Mouse (Mus musculus) thymus, postnatal 36 days (tissue): Measurements from ENCODE around the gene Arsg.
"Not testable (repeated sequence)": the region's sequence is repeated elsewhere in the genome, so short reads cannot be mapped to it uniquely, and the experiment has no call there.

ENCODE experiments used
- DNase-seq, 2 experiments: peaks; one replicate each; pipeline ENCODE4 v3.0.0; 2022; ENCODE audit warnings: mixed read lengths in 2 of 2

Gene Arsg

DNA sequence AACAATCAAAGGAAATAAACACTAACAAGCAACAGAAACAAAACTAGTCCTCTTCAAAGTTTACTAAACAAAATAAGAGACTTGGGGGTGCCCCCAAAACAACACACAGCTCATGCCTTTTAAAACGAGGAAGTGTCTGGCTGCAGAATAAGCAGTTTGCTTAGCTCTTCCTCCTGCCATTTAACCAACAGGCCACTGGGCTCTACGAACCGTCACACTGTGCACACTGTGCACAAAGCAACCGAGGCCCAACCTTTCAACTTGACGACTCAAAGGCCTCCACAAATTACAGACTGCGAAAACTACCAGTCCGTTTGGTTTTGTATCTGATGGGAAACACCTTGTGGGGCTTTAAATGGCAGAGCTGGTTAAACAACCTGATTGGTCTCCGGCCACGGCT, 3.0 kb upstream of the Arsg start:
- DNase-seq = no peak

- peak in 1 of 2 experiments; percentile 18 for DNase-seq
Observed at GRCm38 (mm10) chr11:109470921-109471861, 2.0 kb upstream of the Arsg start.

DNA sequence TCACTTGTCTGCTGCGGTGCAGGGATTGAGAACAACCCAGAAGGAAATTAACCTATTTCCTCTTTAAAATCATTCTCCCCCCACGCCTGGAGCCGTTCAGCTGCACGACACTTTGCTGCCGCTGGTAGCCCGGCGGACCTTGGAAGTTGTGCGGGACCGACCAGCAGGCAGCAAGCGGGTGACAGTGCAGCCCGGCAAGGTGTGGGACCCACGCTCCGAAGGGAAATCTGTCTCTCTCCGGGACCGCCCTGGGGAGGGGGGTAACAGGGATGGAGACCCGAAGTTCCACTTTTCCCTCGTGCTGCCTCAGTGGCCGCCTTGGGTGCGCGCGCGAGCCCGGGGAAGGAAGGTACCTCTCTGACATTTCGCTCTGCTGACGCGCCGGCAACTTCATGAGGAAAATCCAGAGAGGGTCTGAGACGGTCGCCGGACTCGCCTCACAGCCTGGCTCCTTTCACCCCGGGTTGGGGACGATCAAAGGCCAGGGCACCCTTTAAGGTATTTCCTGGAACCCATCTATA, 943 bp upstream of the Arsg start:
- peak; percentile 48 to 58 for DNase-seq

DNA sequence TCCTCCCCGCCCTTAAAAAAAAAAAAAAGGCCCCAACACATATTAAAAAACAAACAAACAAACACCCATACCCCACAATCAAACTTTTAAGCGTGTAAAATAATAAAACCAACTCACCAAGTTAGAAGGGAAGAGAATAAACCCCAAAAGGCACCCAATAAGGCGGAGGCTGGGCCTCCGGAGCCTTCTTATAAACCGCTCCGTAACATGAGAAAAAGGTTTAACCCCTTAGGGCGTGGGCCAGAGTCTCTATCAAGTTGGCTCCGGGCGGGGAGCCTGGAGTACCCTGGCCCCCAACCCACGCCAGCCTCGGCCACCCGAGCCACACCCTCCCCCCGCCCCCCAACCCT, 378 bp upstream of the Arsg start:
- no peak for DNase-seq

DNA sequence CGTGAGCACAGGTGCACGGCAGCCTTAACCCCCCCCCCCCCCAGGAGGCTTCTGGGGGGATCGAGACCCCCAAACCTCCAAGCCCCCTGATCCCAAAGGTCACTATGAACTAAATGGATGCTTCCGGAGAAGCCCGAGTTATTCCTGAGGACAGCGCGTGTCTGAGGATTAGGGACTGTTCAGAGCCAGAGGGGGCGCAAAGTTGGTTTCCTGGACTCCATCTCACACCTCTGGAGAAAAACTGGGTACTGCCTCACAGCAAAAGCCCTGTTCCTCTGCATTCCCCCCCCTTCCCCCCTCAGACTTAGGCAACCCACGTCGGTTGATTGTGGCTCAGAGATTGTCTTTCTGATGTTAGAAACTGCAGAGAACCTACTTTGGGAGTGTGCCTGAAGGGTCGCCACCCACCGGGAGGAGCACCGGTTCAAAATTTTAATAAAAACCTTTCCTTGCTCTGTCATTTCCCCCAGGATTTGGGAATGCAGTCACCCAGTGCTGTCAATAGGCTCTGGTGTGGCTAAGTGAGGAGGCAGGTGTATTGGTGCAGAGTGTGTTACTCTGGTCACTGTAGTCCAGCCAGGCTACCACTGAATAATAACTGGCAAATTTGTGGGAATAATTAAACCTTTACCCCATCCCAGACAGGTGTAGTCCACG, 1.0 kb downstream of the Arsg start:
- no peak for DNase-seq

GRCm38 (mm10) chr11:109474836-109475235, 1.7 kb downstream of the Arsg start:
- DNase-seq = no peak

- no peak for DNase-seq
Observed at GRCm38 (mm10) chr11:109475717-109476116, 2.5 kb downstream of the Arsg start.

- DNase-seq = no peak
Observed at GRCm38 (mm10) chr11:109476241-109476640, 3.1 kb downstream of the Arsg start.

DNA sequence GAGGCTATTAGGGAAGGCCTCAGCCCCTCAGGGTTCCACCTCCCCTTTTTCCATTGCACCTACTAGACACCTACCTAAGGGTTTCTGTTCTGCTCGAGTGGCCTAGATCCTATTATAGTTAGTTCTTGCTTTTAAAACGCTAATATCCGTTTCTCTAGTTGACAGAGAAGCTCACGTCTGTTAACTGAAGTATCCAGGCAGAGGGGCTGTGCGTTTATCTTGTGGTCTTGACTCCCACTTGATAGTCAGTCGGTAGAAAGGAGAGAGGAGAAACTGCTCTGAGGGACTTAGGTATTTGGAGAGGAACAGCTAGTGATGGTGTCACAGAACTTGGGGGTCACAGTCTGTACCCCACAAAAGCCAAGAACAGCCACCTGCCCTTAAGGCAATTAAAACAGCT, 3.5 kb downstream of the Arsg start:
- DNase-seq = no peak

DNA sequence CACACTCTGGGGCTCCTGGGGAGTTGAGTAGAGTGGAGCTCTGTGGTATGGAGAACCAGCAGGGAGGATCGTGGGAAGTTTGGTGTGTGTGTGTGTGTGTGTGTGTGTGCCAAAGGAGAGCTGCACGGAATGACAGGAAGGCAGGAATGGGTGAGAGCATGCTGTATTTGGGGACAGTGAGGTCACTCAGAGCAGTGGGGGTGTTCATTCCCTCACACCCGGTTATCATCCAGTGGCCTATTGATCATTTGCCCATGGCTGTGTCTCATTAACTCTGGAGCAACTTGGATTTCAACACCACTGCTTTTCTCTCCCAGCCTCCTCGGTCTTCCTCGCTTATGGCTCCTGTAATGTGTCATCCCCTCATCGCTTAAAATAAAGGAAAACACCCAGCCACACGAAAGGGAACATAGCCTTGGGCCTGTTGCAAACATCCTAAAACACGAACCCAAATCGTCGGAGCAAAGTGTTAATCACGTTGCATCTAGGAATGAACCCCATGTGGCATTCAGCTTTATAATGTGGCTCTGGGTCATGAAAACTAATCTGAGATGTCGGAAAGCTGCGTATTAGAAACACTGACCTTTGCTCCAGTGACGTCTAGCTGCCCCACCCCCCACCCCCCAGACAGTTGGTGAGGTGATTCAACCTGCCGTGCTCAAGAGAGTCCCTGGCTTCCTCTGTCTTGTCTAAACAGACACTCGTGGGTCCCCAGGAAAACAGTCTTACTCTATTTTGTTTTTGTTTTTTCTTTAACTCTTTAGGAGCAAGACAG, 4.6 kb downstream of the Arsg start:
- DNase-seq = no peak

DNA sequence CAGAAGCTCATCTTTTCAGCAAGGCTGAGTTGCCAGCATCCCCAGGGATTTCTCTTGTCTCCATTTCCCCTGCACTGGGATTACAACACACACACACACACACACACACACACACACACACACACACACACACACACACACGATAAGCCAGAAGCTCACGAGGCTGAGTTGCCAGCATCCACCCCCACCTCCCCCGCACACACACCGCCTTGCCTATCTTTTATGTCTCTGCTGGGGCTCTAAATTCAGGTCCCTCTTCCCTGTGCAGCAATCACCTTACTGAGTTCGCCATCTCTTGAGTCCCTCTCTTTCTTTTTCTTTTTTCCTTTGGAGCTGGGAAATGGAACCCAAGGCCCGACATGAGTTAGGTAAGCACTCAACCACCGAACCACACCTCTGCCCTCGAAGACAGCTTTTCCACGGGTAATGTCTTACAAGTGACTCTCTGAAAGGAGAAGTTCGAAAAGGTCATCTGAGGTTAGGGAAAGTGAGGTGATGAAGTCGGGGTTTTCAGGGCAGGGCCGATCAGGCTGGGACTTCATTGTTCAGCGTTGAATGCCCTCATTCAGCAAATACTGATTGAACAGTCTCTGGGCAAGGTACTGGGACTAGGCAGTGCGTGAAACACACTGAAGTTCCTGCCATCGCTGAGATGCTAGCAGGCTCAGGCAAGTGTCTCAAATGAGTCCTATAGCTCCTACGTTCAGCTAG, 6.6 kb downstream of the Arsg start:
- no peak for DNase-seq

DNA sequence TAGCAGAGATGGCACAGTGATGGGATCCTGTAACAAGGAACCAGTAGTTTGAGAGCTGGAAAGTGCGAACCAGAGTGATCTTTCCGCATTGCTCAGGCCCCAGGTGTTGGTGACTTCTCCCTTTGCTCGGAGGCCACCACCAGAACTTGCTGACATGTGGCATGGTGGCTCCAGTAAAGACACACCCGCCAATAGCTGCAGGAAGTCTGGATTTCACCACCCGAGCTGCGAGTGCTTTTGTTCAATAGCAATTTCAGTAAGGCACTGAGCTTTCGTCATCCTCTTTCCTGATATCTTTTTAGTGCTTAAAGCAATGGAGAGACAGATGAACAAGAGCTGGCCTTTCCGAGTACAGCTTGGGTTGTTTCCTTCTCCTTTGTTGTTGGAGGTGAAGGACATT, 7.3 kb downstream of the Arsg start:
- DNase-seq = no peak

DNA sequence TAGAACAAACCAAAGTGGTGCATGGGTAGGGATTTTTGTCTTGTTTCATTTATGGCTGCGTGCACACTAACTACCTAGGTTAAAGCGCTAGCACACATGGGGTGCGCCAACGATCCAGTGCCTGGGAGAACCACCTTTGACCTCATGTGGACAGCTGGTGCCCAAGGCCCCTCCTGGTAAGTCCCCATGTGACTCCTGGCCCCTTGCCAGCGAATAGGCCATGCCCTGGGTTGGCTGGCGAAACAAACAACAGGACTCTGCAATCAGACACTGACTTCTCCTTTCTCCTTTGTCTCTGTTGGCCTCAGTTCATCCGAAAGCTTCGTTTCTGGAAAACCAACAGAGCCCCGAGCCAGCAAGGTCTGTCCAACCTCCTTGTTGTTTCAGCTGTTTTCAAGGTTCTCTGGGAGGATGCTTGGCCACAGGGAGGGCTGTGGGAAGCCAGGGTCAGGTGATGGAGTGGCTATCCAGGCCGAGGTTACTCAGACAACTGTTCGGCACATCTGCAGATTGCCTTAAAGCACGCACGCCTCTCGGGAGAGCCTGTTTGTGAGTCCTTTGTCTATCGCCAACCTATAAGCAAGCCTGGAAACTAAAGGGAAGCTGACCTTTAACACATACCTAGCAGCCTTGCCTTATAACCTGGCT, 12.3 kb downstream of the Arsg start:
- no peak for DNase-seq

GRCm38 (mm10) chr11:109487111-109487510, 13.9 kb downstream of the Arsg start:
- no peak for DNase-seq

DNA sequence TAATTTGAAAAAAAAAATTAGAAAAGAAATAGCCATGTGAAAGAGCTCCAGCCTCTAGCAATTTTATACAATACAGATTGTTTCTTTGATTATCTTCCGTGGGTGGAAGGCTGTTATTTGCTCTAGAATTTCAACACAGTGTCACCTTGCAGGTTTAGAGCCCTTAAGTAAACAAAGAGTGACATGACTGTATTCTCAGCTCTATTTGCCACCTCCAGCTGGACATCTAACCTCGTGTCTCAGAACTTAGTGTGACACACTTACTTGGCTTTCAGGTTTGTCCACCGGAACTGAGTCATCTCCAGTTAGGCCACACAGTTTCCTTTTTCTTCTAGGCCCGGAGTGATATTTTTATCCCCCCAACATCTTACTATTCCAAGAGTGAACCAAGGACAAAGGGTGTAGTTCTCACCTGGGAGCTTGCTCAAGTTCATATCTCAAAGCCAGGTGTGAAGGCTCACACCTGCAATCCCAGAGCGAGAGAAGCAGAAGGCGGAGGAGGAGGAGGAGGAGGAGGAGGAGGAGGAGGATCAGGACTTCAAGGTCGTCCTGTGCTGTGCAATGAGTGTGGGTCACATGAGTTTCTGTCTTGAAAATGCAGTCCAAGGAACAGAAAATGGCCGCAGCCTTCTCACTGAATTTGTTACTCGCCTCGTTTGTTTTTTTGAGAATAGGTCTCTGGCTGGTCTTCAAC, 15.0 kb downstream of the Arsg start:
- no peak for DNase-seq

DNA sequence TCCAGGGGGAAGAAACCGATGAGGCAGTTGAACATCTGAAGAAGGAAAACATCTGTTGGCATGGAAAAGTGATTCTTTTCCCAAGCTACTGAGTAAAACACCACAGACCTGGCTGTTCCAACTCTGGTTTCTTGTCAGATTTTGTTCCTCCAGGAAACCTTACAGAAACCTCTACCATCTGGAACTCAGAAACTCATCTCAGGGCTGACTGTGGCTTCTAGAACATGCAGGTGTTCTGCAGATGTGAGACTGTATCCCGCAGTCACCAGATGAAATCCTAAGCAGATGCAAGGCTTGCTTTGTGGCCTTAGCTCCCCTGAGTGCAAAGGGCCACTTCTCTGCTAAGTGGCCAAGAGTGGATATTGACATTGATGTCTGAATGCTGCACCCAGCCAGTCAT, 16.6 kb downstream of the Arsg start:
- no peak for DNase-seq

GRCm38 (mm10) chr11:109491844-109492243, 18.7 kb downstream of the Arsg start:
- DNase-seq = no peak

GRCm38 (mm10) chr11:109492847-109493464, 19.8 kb downstream of the Arsg start:
- DNase-seq = not testable (repeated sequence)

- DNase-seq = no peak
Observed at GRCm38 (mm10) chr11:109494890-109495770, 22.0 kb downstream of the Arsg start.
